Mouse (Mus musculus) heart, adult 2 months (tissue): ENCODE results near the gene Rras2.

Experiments
- CTCF ChIP-seq: fragments of 200-600 bp; IDR thresholded peaks from 2 replicates; pipeline ENCODE4 v1.8.1; 2022; ENCODE audit warnings: antibody characterized with exemption, mild to moderate bottlenecking, moderate library complexity
- POLR2A ChIP-seq: fragments of 200-500 bp; IDR thresholded peaks from 2 replicates; pipeline ENCODE4 v1.6.1; 2011; ENCODE audit warnings: mild to moderate bottlenecking, low read depth, low read length, control low read depth; ENCODE audit not compliant: insufficient read depth

DNA sequence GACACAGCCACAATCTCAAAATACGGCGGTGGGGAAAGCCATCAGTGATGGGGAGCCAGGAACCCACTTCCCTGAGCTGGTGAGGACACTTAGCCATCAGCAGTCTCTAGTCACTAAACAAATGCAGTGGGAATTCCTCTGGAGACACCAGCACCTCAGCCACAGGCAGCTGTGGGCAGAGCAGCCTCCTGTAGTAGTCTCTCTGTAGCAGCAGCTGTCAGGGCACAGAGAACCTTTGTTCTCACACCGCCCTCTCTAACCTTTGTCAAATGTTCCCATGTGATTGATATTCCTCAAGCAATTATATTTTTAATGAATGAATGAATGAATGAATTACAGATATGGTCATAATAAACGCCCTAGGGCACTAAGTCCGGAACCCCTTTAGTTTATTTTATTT lies 46.2 kb downstream of the Rras2 start:
- TF ChIP-seq CTCF (no peak), POLR2A (no peak)
